Mouse (Mus musculus): ENCODE measurements at regions not wholly inside any gene's neighbourhood (a gene's known extent, or its start where the extent isn't known, plus 50 kb on each side); places are given as distances from the start of the nearest gene placed in this dataset.

GRCm38 (mm10) chr16:75487915-75488314 lies 97.9 kb downstream of the Lipi start:
- DNase-seq (ENCODE audit: low spot score): no peak
- 80% methylated on average over 4 of the region's 4 CpGs for WGBS
- no peaks in the 10 kb centered on the region for H3K27me3 ChIP-seq (ENCODE audit: low read depth, poor library complexity, severe bottlenecking)
- H3K4me1 ChIP-seq: no peaks in the 10 kb centered on the region
- no peaks in the 10 kb centered on the region for H3K36me3 ChIP-seq
- H3K9me3 ChIP-seq (replicated peaks): no peaks in the 10 kb centered on the region
- no peak overlapping the region for H3K27ac ChIP-seq (replicated peaks)
- H3K4me3 ChIP-seq: no peak overlapping the region

- Histone ChIP-seq H3K27ac (replicated peaks) (no peak overlapping the region), H3K36me3 (no peaks in the 10 kb centered on the region), H3K4me1 (no peaks in the 10 kb centered on the region), H3K9me3 (replicated peaks) (no peaks in the 10 kb centered on the region), H3K27me3 (ENCODE audit: low read depth, poor library complexity, severe bottlenecking) (no peaks in the 10 kb centered on the region), H3K4me3 (no peak overlapping the region)
- 81% methylated on average over 5 of the region's 5 CpGs for WGBS
- no peak for DNase-seq (ENCODE audit: low spot score)
Observed at GRCm38 (mm10) chr16:75483878-75484277, 102.0 kb downstream of the Lipi start.

- DNase-seq (ENCODE audit: low spot score): no peak
- Histone ChIP-seq H3K36me3 (no peaks in the 10 kb centered on the region), H3K4me1 (no peaks in the 10 kb centered on the region), H3K27me3 (ENCODE audit: low read depth, poor library complexity, severe bottlenecking) (no peaks in the 10 kb centered on the region), H3K9me3 (replicated peaks) (no peaks in the 10 kb centered on the region), H3K4me3 (no peak overlapping the region), H3K27ac (replicated peaks) (no peak overlapping the region)
- 89% methylated on average over 6 of the region's 6 CpGs for WGBS
Observed at GRCm38 (mm10) chr16:75465420-75465975, 120.4 kb downstream of the Lipi start.

GRCm38 (mm10) chr16:75462136-75462535 lies 123.7 kb downstream of the Lipi start:
- Histone ChIP-seq H3K9me3 (replicated peaks) (no peaks in the 10 kb centered on the region), H3K27ac (replicated peaks) (no peak overlapping the region), H3K4me3 (no peak overlapping the region), H3K36me3 (no peaks in the 10 kb centered on the region), H3K4me1 (no peaks in the 10 kb centered on the region), H3K27me3 (ENCODE audit: low read depth, poor library complexity, severe bottlenecking) (no peaks in the 10 kb centered on the region)
- no peak for DNase-seq (ENCODE audit: low spot score)
- WGBS: 77% methylated on average over 3 of the region's 3 CpGs

GRCm38 (mm10) chr16:75446901-75447514 lies 138.9 kb downstream of the Lipi start:
- Histone ChIP-seq H3K4me1 (peaks cover 14% of the 10 kb centered on the region), H3K27me3 (ENCODE audit: low read depth, poor library complexity, severe bottlenecking) (no peaks in the 10 kb centered on the region), H3K9me3 (replicated peaks) (no peaks in the 10 kb centered on the region), H3K4me3 (peak overlapping the region; percentile 46), H3K36me3 (no peaks in the 10 kb centered on the region), H3K27ac (replicated peaks) (no peak overlapping the region)
- WGBS: 3% methylated on average over 14 of the region's 14 CpGs
- peak; percentile 46 for DNase-seq (ENCODE audit: low spot score)

- Histone ChIP-seq H3K36me3 (no peaks in the 10 kb centered on the region), H3K4me1 (no peaks in the 10 kb centered on the region), H3K27ac (replicated peaks) (no peak overlapping the region), H3K27me3 (ENCODE audit: low read depth, poor library complexity, severe bottlenecking) (no peaks in the 10 kb centered on the region), H3K4me3 (no peak overlapping the region), H3K9me3 (replicated peaks) (no peaks in the 10 kb centered on the region)
- no peak for DNase-seq (ENCODE audit: low spot score)
- WGBS: over 99% methylated on average over 3 of the region's 3 CpGs
Observed at GRCm38 (mm10) chr16:75439296-75439695, 146.6 kb downstream of the Lipi start.

GRCm38 (mm10) chr16:75433227-75433626 lies 152.6 kb downstream of the Lipi start:
- DNase-seq (ENCODE audit: low spot score): no peak
- H3K27ac ChIP-seq (replicated peaks): no peak overlapping the region
- no peaks in the 10 kb centered on the region for H3K27me3 ChIP-seq (ENCODE audit: low read depth, poor library complexity, severe bottlenecking)
- no peak overlapping the region for H3K4me3 ChIP-seq
- no peaks in the 10 kb centered on the region for H3K9me3 ChIP-seq (replicated peaks)
- H3K36me3 ChIP-seq: no peaks in the 10 kb centered on the region
- no peaks in the 10 kb centered on the region for H3K4me1 ChIP-seq
- WGBS: 83% methylated on average over 6 of the region's 6 CpGs

- Histone ChIP-seq H3K4me1 (no peaks in the 10 kb centered on the region), H3K27me3 (ENCODE audit: low read depth, poor library complexity, severe bottlenecking) (no peaks in the 10 kb centered on the region), H3K4me3 (no peak overlapping the region), H3K36me3 (no peaks in the 10 kb centered on the region), H3K9me3 (replicated peaks) (no peaks in the 10 kb centered on the region), H3K27ac (replicated peaks) (no peak overlapping the region)
- WGBS: 83% methylated on average over 6 of the region's 6 CpGs
- DNase-seq (ENCODE audit: low spot score): no peak
Observed at GRCm38 (mm10) chr16:75384526-75385222, 201.2 kb downstream of the Lipi start.

- Histone ChIP-seq H3K27ac (replicated peaks) (no peak overlapping the region), H3K9me3 (replicated peaks) (no peaks in the 10 kb centered on the region), H3K4me3 (no peak overlapping the region), H3K36me3 (no peaks in the 10 kb centered on the region), H3K27me3 (ENCODE audit: low read depth, poor library complexity, severe bottlenecking) (no peaks in the 10 kb centered on the region), H3K4me1 (no peaks in the 10 kb centered on the region)
- no peak for DNase-seq (ENCODE audit: low spot score)
- 34% methylated on average over 1 of the region's 1 CpGs for WGBS
Observed at GRCm38 (mm10) chr16:75381191-75381590, 204.7 kb downstream of the Lipi start.

- Histone ChIP-seq H3K27me3 (ENCODE audit: low read depth, poor library complexity, severe bottlenecking) (no peaks in the 10 kb centered on the region), H3K27ac (replicated peaks) (no peak overlapping the region), H3K36me3 (no peaks in the 10 kb centered on the region), H3K4me3 (no peak overlapping the region), H3K4me1 (peaks cover 4% of the 10 kb centered on the region), H3K9me3 (replicated peaks) (no peaks in the 10 kb centered on the region)
- DNase-seq (ENCODE audit: low spot score): no peak
- WGBS: 76% methylated on average over 5 of the region's 5 CpGs
Observed at GRCm38 (mm10) chr16:75369700-75370099, 216.2 kb downstream of the Lipi start.

- H3K36me3 ChIP-seq: no peaks in the 10 kb centered on the region
Observed at GRCm38 (mm10) chr16:75366727-75367126, 219.1 kb downstream of the Lipi start.

GRCm38 (mm10) chr16:75365361-75365994 lies 220.4 kb downstream of the Lipi start:
- DNase-seq (ENCODE audit: low spot score): no peak
- 55% methylated on average over 8 of the region's 8 CpGs for WGBS
- no peaks in the 10 kb centered on the region for H3K36me3 ChIP-seq
- H3K4me3 ChIP-seq: no peak overlapping the region
- peaks cover 4% of the 10 kb centered on the region for H3K4me1 ChIP-seq
- no peak overlapping the region for H3K27ac ChIP-seq (replicated peaks)
- H3K27me3 ChIP-seq (ENCODE audit: low read depth, poor library complexity, severe bottlenecking): no peaks in the 10 kb centered on the region
- H3K9me3 ChIP-seq (replicated peaks): no peaks in the 10 kb centered on the region

More at GRCm38 (mm10) chr16:75366727-75367126, 219.1 kb downstream of the Lipi start:
- H3K4me1 ChIP-seq: peaks cover 4% of the 10 kb centered on the region
- 93% methylated on average over 4 of the region's 4 CpGs for WGBS
- no peaks in the 10 kb centered on the region for H3K9me3 ChIP-seq (replicated peaks)
- H3K27me3 ChIP-seq (ENCODE audit: low read depth, poor library complexity, severe bottlenecking): no peaks in the 10 kb centered on the region
- DNase-seq (ENCODE audit: low spot score): no peak
- H3K4me3 ChIP-seq: no peak overlapping the region
- no peak overlapping the region for H3K27ac ChIP-seq (replicated peaks)

GRCm38 (mm10) chr16:75362095-75362494 lies 223.8 kb downstream of the Lipi start:
- Histone ChIP-seq H3K4me1 (peaks cover 4% of the 10 kb centered on the region), H3K27me3 (ENCODE audit: low read depth, poor library complexity, severe bottlenecking) (no peaks in the 10 kb centered on the region), H3K36me3 (no peaks in the 10 kb centered on the region), H3K4me3 (no peak overlapping the region), H3K9me3 (replicated peaks) (no peaks in the 10 kb centered on the region), H3K27ac (replicated peaks) (no peak overlapping the region)
- 76% methylated on average over 4 of the region's 4 CpGs for WGBS
- DNase-seq (ENCODE audit: low spot score): no peak

Data from midbrain, embryonic 10.5 days (tissue).